Mouse (Mus musculus) midbrain, embryonic 13.5 days (tissue): ENCODE data around the gene Cdyl. TPM values are rescaled to one million over a fixed set of nuclear protein-coding genes. Genes with fewer than 3 reads are reported as not detected.

Source experiments
- ATAC-seq: fragments of 200-750 bp; cut with Nextera tagmentation; 2 replicates; pipeline ENCODE4 v1.8.0; 2017; ENCODE audit warnings: mild to moderate bottlenecking, moderate TSS enrichment, moderate library complexity
- H3K27ac ChIP-seq: fragments of 300-500 bp; sonication (generic); 2 replicates; pipeline ENCODE4 v1.5.1; 2015; ENCODE audit warnings: inconsistent platforms, mild to moderate bottlenecking, moderate library complexity
- H3K27me3 ChIP-seq: fragments of 300-500 bp; sonication (generic); 2 replicates; pipeline ENCODE4 v1.6.1; 2015; ENCODE audit warnings: mild to moderate bottlenecking, inconsistent platforms
- H3K36me3 ChIP-seq: fragments of 300-500 bp; sonication (generic); 2 replicates; pipeline ENCODE4 v1.6.1; 2015; ENCODE audit warnings: mild to moderate bottlenecking, inconsistent platforms
- H3K4me1 ChIP-seq: fragments of 300-500 bp; sonication (generic); replicated peaks from 2 replicates; pipeline ENCODE4 v1.6.1; 2015; ENCODE audit warnings: inconsistent platforms
- H3K4me2 ChIP-seq: fragments of 300-500 bp; sonication (generic); replicated peaks from 2 replicates; pipeline ENCODE4 v1.6.1; 2015; ENCODE audit warnings: moderate library complexity, mild to moderate bottlenecking, inconsistent platforms
- H3K4me3 ChIP-seq: fragments of 300-500 bp; sonication (generic); replicated peaks from 2 replicates; pipeline ENCODE4 v1.5.1; 2015; ENCODE audit warnings: mild to moderate bottlenecking, inconsistent platforms
- H3K9ac ChIP-seq: fragments of 300-500 bp; sonication (generic); replicated peaks from 2 replicates; pipeline ENCODE4 v1.6.1; 2015; ENCODE audit warnings: mild to moderate bottlenecking, inconsistent platforms
- H3K9me3 ChIP-seq: fragments of 300-500 bp; sonication (generic); 2 replicates; pipeline ENCODE4 v1.6.1; 2016; ENCODE audit warnings: mild to moderate bottlenecking, inconsistent platforms
- WGBS: fragments of 180-500 bp; shearing (Covaris S2); methylation state at CpG from one replicate; pipeline ENCODE4 v1.1.7; 2015; 5-methylcytosine and 5-hydroxymethylcytosine counted together
- polyA plus RNA-seq: library from polyadenylated mRNA; unstranded; fragments of >200 nt; fragmentation: Nextera tagmentation; extraction: Ambion mirVana; gene quantifications from 2 replicates; pipeline ENCODE4 v1.2.1, GENCODE M21; 2015

The Cdyl gene
- polyA plus RNA-seq, 1 experiment from 2014 or later, result 5.3 TPM

DNA sequence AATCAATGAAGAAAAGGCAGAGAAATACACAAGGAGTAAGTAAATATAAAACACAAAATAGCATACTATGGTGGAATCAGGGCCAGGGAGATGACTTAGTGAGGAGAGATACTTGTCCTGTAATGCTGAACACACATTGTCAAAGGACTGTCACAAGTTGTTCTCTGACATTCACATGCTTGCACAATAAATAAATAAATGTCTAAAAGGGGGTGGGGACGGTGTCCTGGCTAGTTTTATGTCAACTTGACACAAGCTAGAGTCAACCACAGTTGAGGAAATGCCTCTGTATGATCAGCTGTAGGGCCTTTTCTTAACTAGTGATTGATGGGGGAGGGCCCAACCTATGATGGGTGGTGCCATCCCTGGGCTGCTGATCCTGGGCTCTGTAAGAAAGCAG is 63.4 kb downstream of the Cdyl start:
- no peaks in the 10 kb centered on the region for H3K9me3 ChIP-seq
- ATAC-seq, result no peak
- WGBS, result 80% methylated on average over 1 of the region's 1 CpGs
- H3K36me3 ChIP-seq, result no peaks in the 10 kb centered on the region
- no peak overlapping the region for H3K4me3 ChIP-seq
- H3K4me1 ChIP-seq, result no peaks in the 10 kb centered on the region
- H3K4me2 ChIP-seq, result no peak overlapping the region
- H3K9ac ChIP-seq, result no peak overlapping the region
- H3K27ac ChIP-seq, result no peak overlapping the region
- H3K27me3 ChIP-seq, result no peaks in the 10 kb centered on the region

DNA sequence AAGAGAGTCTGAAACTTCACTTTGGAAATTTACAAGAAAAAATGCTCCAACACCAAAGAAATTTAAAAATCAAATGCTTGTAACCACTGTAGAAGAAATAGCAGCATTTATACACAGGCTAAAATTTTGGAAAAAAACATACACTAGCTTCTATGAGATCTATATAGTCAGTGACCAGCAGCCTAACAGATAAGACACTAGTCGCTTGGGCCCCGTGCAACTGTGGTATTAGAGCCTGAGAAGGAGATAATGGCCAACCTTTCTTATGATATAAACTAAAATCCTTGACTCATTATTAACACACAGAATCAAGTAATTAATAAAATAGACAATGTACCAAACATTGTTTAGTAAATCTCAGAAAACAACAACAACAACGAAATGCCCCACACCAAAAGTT is 66.4 kb downstream of the Cdyl start:
- no peak for ATAC-seq
- H3K27me3 ChIP-seq, result no peaks in the 10 kb centered on the region
- H3K4me3 ChIP-seq, result no peak overlapping the region
- 97% methylated on average over 3 of the region's 3 CpGs for whole genome bisulfite sequencing
- no peak overlapping the region for H3K9ac ChIP-seq
- H3K27ac ChIP-seq, result no peak overlapping the region
- H3K4me1 ChIP-seq, result no peaks in the 10 kb centered on the region
- no peaks in the 10 kb centered on the region for H3K36me3 ChIP-seq
- H3K9me3 ChIP-seq, result no peaks in the 10 kb centered on the region
- no peak overlapping the region for H3K4me2 ChIP-seq

DNA sequence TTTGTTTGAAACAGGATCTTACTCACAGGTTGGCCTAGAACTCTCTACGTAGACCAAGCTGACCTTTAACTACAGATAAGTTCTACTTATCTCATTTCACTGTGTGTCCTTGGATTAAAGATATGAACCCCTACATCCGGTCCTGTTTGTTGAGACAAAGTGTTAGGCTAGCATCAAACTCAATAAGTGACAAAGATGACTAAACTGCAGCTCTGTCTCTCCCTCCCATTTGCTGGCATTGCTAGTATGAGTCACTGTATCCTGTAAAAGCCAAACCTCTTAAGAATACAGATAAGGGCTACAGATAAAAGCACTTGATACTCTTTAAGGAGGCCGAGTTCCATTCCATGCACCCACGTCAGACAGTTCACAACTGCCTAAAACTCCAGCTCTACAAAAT is 72.5 kb downstream of the Cdyl start:
- Histone ChIP-seq H3K9ac (no peak overlapping the region), H3K4me2 (no peak overlapping the region), H3K27ac (no peak overlapping the region), H3K4me1 (no peaks in the 10 kb centered on the region), H3K27me3 (no peaks in the 10 kb centered on the region), H3K9me3 (no peaks in the 10 kb centered on the region), H3K36me3 (no peaks in the 10 kb centered on the region), H3K4me3 (no peak overlapping the region)
- WGBS, result 91% methylated on average over 4 of the region's 4 CpGs
- no peak for ATAC-seq

DNA sequence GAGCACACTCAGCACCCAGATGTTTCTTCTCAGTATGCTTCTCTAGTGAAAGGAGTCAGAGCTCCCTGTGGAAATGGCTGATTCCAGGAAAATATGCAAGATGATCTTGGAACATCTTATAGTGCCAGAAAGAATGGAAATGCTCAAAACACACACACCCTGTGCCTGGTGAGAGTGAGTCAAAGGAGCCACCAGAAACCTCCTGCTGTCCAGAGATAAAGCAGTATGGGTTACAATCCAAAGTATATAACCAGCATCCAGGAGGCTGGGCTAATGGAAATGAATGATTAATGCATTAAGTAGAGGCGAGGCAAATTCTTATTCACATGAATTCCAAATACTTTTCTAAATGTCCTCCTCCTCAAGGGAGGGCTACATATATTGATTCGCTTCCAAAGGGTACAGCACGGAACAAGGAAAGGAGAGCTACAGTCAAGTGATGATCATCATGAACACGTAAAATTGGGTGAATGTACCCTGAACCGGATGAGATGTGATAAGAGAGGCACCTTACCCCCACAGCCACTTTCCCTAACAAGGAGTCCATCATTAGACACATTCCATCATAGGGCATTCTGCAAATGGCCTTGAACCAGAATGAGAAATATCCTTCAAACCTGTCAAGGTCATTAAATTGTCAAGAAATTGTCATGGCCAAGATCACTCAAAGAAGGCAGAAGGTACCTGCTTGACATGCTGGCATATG is 73.4 kb downstream of the Cdyl start:
- WGBS, result 90% methylated on average over 5 of the region's 5 CpGs
- no peaks in the 10 kb centered on the region for H3K4me1 ChIP-seq
- ATAC-seq, result no peak

DNA sequence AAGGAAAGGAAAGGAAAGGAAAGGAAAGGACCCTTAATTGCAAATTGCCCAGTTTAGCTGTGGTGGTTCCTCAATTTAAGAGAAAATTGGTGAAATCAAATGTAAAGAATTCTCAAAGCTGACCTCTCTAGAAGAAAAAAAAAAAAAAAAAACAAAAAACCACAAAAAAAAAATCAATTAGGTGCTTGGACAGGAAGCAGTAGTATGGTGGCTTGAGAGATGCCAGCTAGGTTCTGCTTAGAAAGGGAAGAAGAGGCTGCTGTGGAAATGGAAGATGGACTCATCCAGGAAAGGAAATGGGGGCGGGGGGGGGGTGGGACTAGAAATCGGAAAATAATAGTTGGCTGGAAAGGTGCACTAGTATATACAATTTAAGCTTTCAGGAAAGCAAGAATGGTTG is 77.9 kb downstream of the Cdyl start:
- Histone ChIP-seq H3K9me3 (no peaks in the 10 kb centered on the region), H3K27ac (no peak overlapping the region), H3K4me3 (no peak overlapping the region), H3K36me3 (no peaks in the 10 kb centered on the region), H3K4me2 (no peak overlapping the region), H3K4me1 (peaks cover 11% of the 10 kb centered on the region), H3K9ac (no peak overlapping the region), H3K27me3 (peaks cover 33% of the 10 kb centered on the region)
- no peak for ATAC-seq
- 10% methylated on average over 2 of the region's 2 CpGs for WGBS

More for the DNA sequence above, 73.4 kb downstream of the Cdyl start:
- Histone ChIP-seq H3K4me3 (no peak overlapping the region), H3K27me3 (peaks cover 3% of the 10 kb centered on the region), H3K9me3 (no peaks in the 10 kb centered on the region), H3K27ac (no peak overlapping the region), H3K9ac (no peak overlapping the region), H3K36me3 (no peaks in the 10 kb centered on the region), H3K4me2 (no peak overlapping the region)

DNA sequence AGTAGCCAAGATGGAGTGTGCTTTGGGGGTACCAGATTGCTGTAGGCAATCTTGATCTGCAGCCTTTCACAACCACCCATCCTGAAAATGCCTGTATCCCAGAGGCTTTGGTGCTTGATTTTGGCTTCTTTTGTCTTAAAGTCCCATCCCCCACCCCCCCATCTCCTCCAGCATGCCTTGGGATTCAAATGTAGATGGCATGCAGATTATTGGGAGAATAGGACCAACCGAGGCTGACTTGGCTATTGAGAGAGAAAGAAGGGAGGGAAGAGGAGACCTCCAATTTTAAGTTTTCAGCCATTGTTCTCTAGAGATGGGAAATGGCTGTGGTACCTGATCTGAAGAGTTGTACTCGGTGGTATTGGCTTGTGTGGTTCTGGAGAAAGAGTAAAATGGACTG is 78.6 kb downstream of the Cdyl start:
- Histone ChIP-seq H3K4me1 (peaks cover 18% of the 10 kb centered on the region), H3K27ac (no peak overlapping the region), H3K4me3 (no peak overlapping the region), H3K27me3 (peaks cover 33% of the 10 kb centered on the region), H3K36me3 (no peaks in the 10 kb centered on the region), H3K4me2 (no peak overlapping the region), H3K9me3 (no peaks in the 10 kb centered on the region), H3K9ac (no peak overlapping the region)
- no peak for ATAC-seq
- WGBS, result 8% methylated on average over 2 of the region's 2 CpGs

DNA sequence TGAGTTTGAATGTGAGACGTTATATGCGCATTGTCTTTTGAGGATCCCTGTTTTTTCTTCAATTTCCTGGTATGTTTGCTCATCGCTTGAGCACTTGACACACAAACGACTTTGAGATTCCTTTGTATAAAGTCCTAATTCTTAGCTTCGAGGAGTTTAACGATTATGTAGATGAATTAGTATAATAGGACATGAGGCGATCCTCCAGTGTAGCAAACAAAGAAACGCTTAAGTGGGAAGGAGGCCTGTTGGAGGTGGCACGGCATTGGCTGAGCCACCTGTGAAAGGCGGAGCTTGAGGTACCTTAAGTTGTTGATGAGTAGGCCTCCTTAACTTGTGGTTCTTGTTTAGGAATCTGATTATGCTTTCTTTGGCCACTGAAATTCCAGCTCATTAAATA is 79.8 kb downstream of the Cdyl start:
- H3K9ac ChIP-seq, result no peak overlapping the region
- 8% methylated on average over 10 of the region's 10 CpGs for WGBS
- H3K4me2 ChIP-seq, result no peak overlapping the region
- no peaks in the 10 kb centered on the region for H3K9me3 ChIP-seq
- ATAC-seq, result no peak
- no peak overlapping the region for H3K27ac ChIP-seq
- no peak overlapping the region for H3K4me3 ChIP-seq
- peaks cover 33% of the 10 kb centered on the region for H3K27me3 ChIP-seq
- no peaks in the 10 kb centered on the region for H3K36me3 ChIP-seq
- H3K4me1 ChIP-seq, result peaks cover 24% of the 10 kb centered on the region

DNA sequence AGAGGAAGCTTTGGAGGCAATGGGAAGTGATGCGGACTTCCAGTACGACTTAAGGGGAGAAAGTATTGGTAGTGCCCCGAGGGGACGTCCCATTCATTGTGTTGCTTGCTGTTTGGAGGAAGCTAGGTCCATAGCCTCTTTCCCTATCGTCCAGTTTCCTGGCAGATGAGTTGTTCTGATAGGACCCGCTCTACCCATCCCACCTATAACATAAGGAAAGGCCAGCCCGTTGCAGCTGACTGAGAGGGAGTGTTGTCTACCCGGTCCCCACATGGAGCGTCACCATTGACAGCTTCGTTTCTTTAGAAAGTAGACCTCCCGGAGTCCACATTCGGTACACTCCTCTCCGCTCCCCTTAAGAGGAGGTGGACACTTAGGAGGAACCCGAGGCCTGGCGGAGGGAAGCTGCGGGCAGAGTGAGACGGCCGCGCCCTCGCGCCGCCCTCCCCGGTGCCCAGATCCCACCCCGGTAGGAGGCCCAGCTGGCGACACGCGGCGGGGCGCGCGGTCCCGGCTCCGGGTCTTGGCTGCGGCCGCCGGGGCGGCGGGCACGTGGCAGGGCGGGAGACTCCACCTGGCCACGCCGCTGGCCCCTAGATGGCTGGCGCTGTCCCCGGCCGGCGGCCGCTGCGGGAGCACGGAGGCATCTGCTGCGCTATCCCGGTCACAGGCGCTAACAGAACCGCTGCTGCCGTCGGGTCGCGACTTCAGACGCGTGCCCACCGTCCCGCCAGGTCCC is 80.8 kb downstream of the Cdyl start:
- Histone ChIP-seq H3K36me3 (no peaks in the 10 kb centered on the region), H3K4me1 (peaks cover 24% of the 10 kb centered on the region), H3K9ac (peak overlapping the region; percentile 54; the same call in 1 of the 2 replicates), H3K4me2 (peak overlapping the region; percentile 92), H3K4me3 (peak overlapping the region; percentile 90), H3K27ac (no peak overlapping the region), H3K9me3 (no peaks in the 10 kb centered on the region), H3K27me3 (peaks cover 33% of the 10 kb centered on the region)
- WGBS, result under 1% methylated on average over 33 of the region's 61 CpGs
- peak; percentile 85 for ATAC-seq

DNA sequence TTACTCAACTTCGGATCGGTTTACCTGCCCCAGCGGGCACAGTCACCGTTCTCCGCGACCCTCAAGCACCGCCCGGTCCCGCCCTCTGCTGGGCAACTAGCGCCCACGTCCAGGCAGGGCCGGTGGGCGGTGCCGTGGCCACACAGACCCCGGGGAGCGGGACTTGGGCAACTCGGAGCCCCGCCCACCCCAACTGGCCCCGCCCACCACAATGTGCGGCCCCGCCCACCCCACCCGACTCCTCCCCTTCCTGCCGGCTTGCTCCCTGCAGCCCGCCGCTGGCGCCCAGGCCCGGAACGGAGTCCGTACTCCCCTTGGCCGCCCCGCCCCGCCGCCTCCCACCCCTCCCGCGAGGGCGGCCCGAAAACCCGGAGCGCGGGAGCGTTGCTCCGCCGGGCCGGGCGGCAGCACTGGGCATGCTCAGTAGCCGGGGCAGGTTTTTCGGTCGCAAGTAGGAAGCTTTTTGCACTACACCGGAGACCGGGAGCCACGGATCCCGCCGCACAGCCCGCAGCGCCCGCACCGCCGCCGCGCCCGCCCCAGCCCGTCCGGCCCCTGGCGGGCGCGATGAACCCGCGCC is 81.5 kb downstream of the Cdyl start:
- H3K36me3 ChIP-seq, result no peaks in the 10 kb centered on the region
- H3K9ac ChIP-seq, result peak overlapping the region; percentile 86
- WGBS, result under 1% methylated on average over 54 of the region's 68 CpGs
- H3K4me3 ChIP-seq, result peak overlapping the region; percentile 90
- peaks cover 6% of the 10 kb centered on the region for H3K9me3 ChIP-seq
- peak; percentile 93 for ATAC-seq
- peaks cover 24% of the 10 kb centered on the region for H3K4me1 ChIP-seq
- H3K4me2 ChIP-seq, result peak overlapping the region; percentile 92
- peaks cover 33% of the 10 kb centered on the region for H3K27me3 ChIP-seq
- H3K27ac ChIP-seq, result peak overlapping the region; percentile 83

DNA sequence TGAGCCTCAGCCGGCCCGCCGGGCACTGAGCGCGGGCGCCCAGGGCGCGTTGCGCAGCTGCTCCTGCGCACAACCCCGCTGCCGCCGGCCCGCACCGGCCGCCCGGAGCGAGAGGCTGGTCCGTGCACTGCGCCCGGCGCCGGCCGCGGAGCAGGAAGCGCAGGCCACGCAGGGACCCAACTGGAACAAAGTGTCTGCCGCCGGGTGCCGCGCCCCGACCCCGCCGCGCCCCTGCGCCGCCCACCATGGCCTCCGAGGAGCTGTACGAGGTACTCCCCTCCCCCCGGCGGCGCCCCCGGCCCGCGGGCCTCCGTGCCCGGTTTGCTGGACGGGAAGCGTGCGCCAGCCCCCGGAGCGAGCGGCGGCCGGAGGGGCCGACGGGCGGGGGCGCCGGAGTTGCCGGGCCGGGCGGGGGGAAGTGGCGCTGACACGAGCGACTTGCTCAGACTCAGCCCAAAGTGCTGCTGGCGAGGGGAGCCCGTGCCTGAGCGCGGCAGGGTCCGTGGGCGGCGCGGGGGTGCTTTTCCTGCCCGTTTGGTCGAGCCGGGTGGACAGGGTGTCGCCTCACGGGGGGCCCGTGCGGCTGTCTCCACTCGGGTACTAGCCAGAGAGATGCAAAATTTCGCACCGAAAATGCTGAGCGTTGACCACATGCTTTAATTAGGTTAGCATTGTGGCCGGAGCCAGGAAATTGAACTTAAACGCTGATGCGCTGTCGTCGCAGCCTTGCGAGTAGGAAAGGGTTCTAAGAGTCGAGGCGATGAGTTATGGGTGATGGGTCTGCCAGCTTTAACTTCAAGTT is 82.2 kb downstream of the Cdyl start:
- Histone ChIP-seq H3K4me2 (peak overlapping the region; percentile 92), H3K9ac (peak overlapping the region; percentile 86), H3K4me3 (peak overlapping the region; percentile 90), H3K27ac (peak overlapping the region; percentile 83), H3K4me1 (peaks cover 24% of the 10 kb centered on the region), H3K27me3 (peaks cover 33% of the 10 kb centered on the region), H3K36me3 (0 out of 2 replicates have a peak, but pooled peaks cover 3% of the 10 kb centered on the region), H3K9me3 (peaks cover 13% of the 10 kb centered on the region)
- peak; percentile 87 for ATAC-seq
- WGBS, result 0% methylated on average over 65 of the region's 93 CpGs

DNA sequence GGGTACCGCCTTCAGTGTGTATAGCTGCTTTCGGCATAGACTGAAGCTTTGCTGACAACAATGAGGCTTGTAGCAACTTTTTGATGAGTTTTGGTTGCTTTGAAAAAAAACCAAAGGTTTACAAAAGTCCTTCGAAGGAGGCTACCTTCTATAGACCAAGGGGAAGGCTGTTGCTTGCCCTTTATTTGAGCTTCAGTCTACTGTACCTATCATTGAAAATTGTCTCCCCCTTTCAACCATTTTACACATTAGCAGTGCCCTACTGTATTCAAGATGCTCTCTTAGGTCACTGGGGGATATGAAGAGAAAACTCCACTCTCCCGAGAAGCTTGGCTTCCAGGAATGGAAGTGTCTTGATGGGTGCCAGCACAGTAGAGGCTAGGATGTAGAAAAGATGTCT is 83.1 kb downstream of the Cdyl start:
- no peak for ATAC-seq
- Histone ChIP-seq H3K27ac (no peak overlapping the region), H3K27me3 (peaks cover 33% of the 10 kb centered on the region), H3K4me2 (peak overlapping the region; percentile 92), H3K9ac (peak overlapping the region; percentile 86; the same call in 1 of the 2 replicates), H3K4me3 (peak overlapping the region; percentile 90), H3K4me1 (peaks cover 24% of the 10 kb centered on the region), H3K9me3 (peaks cover 19% of the 10 kb centered on the region), H3K36me3 (0 out of 2 replicates have a peak, but pooled peaks cover 3% of the 10 kb centered on the region)
- 43% methylated on average over 4 of the region's 4 CpGs for WGBS
